Mouse (Mus musculus) neural tube, embryonic 11.5 days (tissue): ENCODE results near the gene Tle1. TPM values are rescaled to one million over a fixed set of nuclear protein-coding genes. Genes with fewer than 3 reads are reported as not detected.

Experiments used
- ATAC-seq: fragments of 200-750 bp; cut with Nextera tagmentation; 2 replicates; pipeline ENCODE4 v1.8.0; 2017; ENCODE audit warnings: moderate number of reproducible peaks, mild to moderate bottlenecking, moderate TSS enrichment, moderate library complexity; ENCODE audit not compliant: insufficient read depth, low FRiP score, low TSS enrichment
- DNase-seq: peaks from one replicate; pipeline ENCODE4 v3.0.0-alpha.2; 2015; ENCODE audit warnings: low spot score
- H3K27ac ChIP-seq: fragments of 300-500 bp; sonication (generic); 2 replicates; pipeline ENCODE4 v1.5.1; 2014; ENCODE audit warnings: low read depth, mild to moderate bottlenecking, low read length
- H3K27me3 ChIP-seq: fragments of 300-500 bp; sonication (generic); 2 replicates; pipeline ENCODE4 v1.6.1; 2014; ENCODE audit warnings: mild to moderate bottlenecking, low read length, mixed read lengths; ENCODE audit not compliant: control insufficient read depth, insufficient read depth
- H3K36me3 ChIP-seq: fragments of 300-500 bp; sonication (generic); 2 replicates; pipeline ENCODE4 v1.6.1; 2014; ENCODE audit warnings: mild to moderate bottlenecking, low read length, moderate library complexity, mixed read lengths; ENCODE audit not compliant: control insufficient read depth, insufficient read depth
- H3K4me1 ChIP-seq: fragments of 300-500 bp; sonication (generic); 2 replicates; pipeline ENCODE4 v1.6.1; 2014; ENCODE audit warnings: low read length, mixed read lengths; ENCODE audit not compliant: control insufficient read depth, insufficient read depth
- H3K4me2 ChIP-seq: fragments of 300-500 bp; sonication (generic); 2 replicates; pipeline ENCODE4 v1.6.1; 2014; ENCODE audit warnings: low read depth, mild to moderate bottlenecking, moderate library complexity
- H3K4me3 ChIP-seq: fragments of 300-500 bp; sonication (generic); 2 replicates; pipeline ENCODE4 v1.5.1; 2014; ENCODE audit warnings: low read depth, low read length
- H3K9ac ChIP-seq: fragments of 300-500 bp; sonication (generic); 2 replicates; pipeline ENCODE4 v1.6.1; 2014; ENCODE audit warnings: mild to moderate bottlenecking, low read length
- H3K9me3 ChIP-seq: fragments of 300-500 bp; sonication (generic); 2 replicates; pipeline ENCODE4 v1.6.1; 2016; ENCODE audit warnings: low read length; ENCODE audit not compliant: control insufficient read depth
- WGBS: fragments of 180-500 bp; shearing (Covaris S2); extraction: QIAGEN DNeasy Blood & Tissue Kit; methylation state at CpG from one replicate; pipeline ENCODE4 v1.1.7; 2014; 5-methylcytosine and 5-hydroxymethylcytosine counted together
- polyA plus RNA-seq: library from polyadenylated mRNA; unstranded; fragments of >200 nt; fragmentation: Nextera tagmentation; extraction: Ambion mirVana; gene quantifications from 2 replicates; pipeline ENCODE4 v1.2.1, GENCODE M21; 2014

The Tle1 gene
- 46.4 and 51.9 TPM in 2 replicates for polyA plus RNA-seq

- Histone ChIP-seq H3K36me3 (no peaks in the 10 kb centered on the region), H3K27me3 (no peaks in the 10 kb centered on the region), H3K4me1 (peaks cover 13% of the 10 kb centered on the region; the same call in 1 of the 2 replicates), H3K4me3 (peak within 1 kb of the TSS; percentile 89), H3K4me2 (peak within 1 kb of the TSS; percentile 74), H3K27ac (peak within 1 kb of the TSS; percentile 85), H3K9me3 (no peaks in the 10 kb centered on the region), H3K9ac (peak within 1 kb of the TSS; percentile 88)
- DNase-seq (peak; percentile 100), ATAC-seq (peak; percentile 95)
- WGBS = under 1% methylated on average over 97 of the region's 107 CpGs
Measured at GRCm38 (mm10) chr4:72200559-72201409, at the start of gene Tle1. Tle1 (minus strand) TSS chr4:72200919.

GRCm38 (mm10) chr4:72233584-72234219 is 33.0 kb upstream of the Tle1 start:
- no peak overlapping the region for H3K9ac ChIP-seq
- H3K4me2 ChIP-seq = no peak overlapping the region
- no peaks in the 10 kb centered on the region for H3K36me3 ChIP-seq
- no peaks in the 10 kb centered on the region for H3K27me3 ChIP-seq
- no peaks in the 10 kb centered on the region for H3K4me1 ChIP-seq
- H3K4me3 ChIP-seq = no peak overlapping the region
- peak; percentile 36 for DNase-seq
- peak; percentile 88 for ATAC-seq
- H3K9me3 ChIP-seq = no peaks in the 10 kb centered on the region
- 25% methylated on average over 4 of the region's 4 CpGs for whole genome bisulfite sequencing
- no peak overlapping the region for H3K27ac ChIP-seq

GRCm38 (mm10) chr4:72232206-72232605 is 31.5 kb upstream of the Tle1 start:
- H3K27ac ChIP-seq = no peak overlapping the region
- DNase-seq (no peak), ATAC-seq (no peak)
- H3K27me3 ChIP-seq = no peaks in the 10 kb centered on the region
- H3K36me3 ChIP-seq = no peaks in the 10 kb centered on the region
- no peak overlapping the region for H3K4me3 ChIP-seq
- no peak overlapping the region for H3K4me2 ChIP-seq
- H3K4me1 ChIP-seq = no peaks in the 10 kb centered on the region
- H3K9me3 ChIP-seq = no peaks in the 10 kb centered on the region
- 89% methylated on average over 3 of the region's 3 CpGs for WGBS
- no peak overlapping the region for H3K9ac ChIP-seq

- no peak overlapping the region for H3K4me3 ChIP-seq
Measured at GRCm38 (mm10) chr4:72230832-72231231, 30.1 kb upstream of the Tle1 start.

GRCm38 (mm10) chr4:72221629-72222028 is 20.9 kb upstream of the Tle1 start:
- Histone ChIP-seq H3K4me1 (no peaks in the 10 kb centered on the region), H3K36me3 (no peaks in the 10 kb centered on the region), H3K4me3 (no peak overlapping the region), H3K9ac (no peak overlapping the region), H3K9me3 (no peaks in the 10 kb centered on the region), H3K27me3 (no peaks in the 10 kb centered on the region), H3K4me2 (no peak overlapping the region), H3K27ac (no peak overlapping the region)
- DNase-seq (no peak), ATAC-seq (no peak)
- 90% methylated on average over 3 of the region's 3 CpGs for WGBS

More at GRCm38 (mm10) chr4:72230832-72231231, 30.1 kb upstream of the Tle1 start:
- Histone ChIP-seq H3K4me1 (no peaks in the 10 kb centered on the region), H3K9ac (no peak overlapping the region), H3K36me3 (no peaks in the 10 kb centered on the region), H3K4me2 (no peak overlapping the region), H3K27me3 (no peaks in the 10 kb centered on the region), H3K27ac (no peak overlapping the region), H3K9me3 (no peaks in the 10 kb centered on the region)
- ATAC-seq = no peak
- DNase-seq = no peak

- H3K9me3 ChIP-seq = no peaks in the 10 kb centered on the region
- ATAC-seq (no peak), DNase-seq (no peak)
- WGBS = 34% methylated on average over 6 of the region's 6 CpGs
- H3K9ac ChIP-seq = no peak overlapping the region
- H3K4me2 ChIP-seq = no peak overlapping the region
- no peak overlapping the region for H3K27ac ChIP-seq
- H3K4me1 ChIP-seq = no peaks in the 10 kb centered on the region
- no peaks in the 10 kb centered on the region for H3K36me3 ChIP-seq
- no peaks in the 10 kb centered on the region for H3K27me3 ChIP-seq
- no peak overlapping the region for H3K4me3 ChIP-seq
Measured at GRCm38 (mm10) chr4:72204420-72205045, 3.8 kb upstream of the Tle1 start.

GRCm38 (mm10) chr4:72201521-72201991 is 837 bp upstream of the Tle1 start:
- DNase-seq (peak; percentile 77), ATAC-seq (peak; percentile 3; the same call in 1 of the 2 replicates)
- no peaks in the 10 kb centered on the region for H3K9me3 ChIP-seq
- no peaks in the 10 kb centered on the region for H3K36me3 ChIP-seq
- H3K27ac ChIP-seq = peak overlapping the region; percentile 65
- H3K4me1 ChIP-seq = peaks cover 8% of the 10 kb centered on the region; the same call in 1 of the 2 replicates
- peak overlapping the region; percentile 89 for H3K4me3 ChIP-seq
- H3K9ac ChIP-seq = peak overlapping the region; percentile 40; the same call in 1 of the 2 replicates
- H3K4me2 ChIP-seq = peak overlapping the region; percentile 74
- WGBS = under 1% methylated on average over 24 of the region's 24 CpGs
- no peaks in the 10 kb centered on the region for H3K27me3 ChIP-seq
